Mouse (Mus musculus) adrenal gland, adult 2 months (tissue): ENCODE measurements around the gene Dlx3. TPM values are rescaled to one million over a fixed set of nuclear protein-coding genes. Genes with fewer than 3 reads are reported as not detected.
A peak's percentile ranks its signal among the peaks of the same experiment; 100 is the strongest.

Experiments
- DNase-seq: peaks from one replicate; pipeline ENCODE4 v3.0.0; 2021
- polyA plus RNA-seq: library from polyadenylated mRNA; depleted of rRNA; stranded (reverse); fragments of >200 nt; gene quantifications from 2 replicates; pipeline ENCODE4 v1.2.3, GENCODE M21; 2012; rRNA removed
- total RNA-seq, 2 experiments: library from RNA; stranded (reverse); gene quantifications; 2 replicates each; pipeline ENCODE4 v1.2.3; 2021

Gene Dlx3
- total and polyA plus RNA-seq, 3 experiments, result 0.03 to 0.10 TPM; not detected in 1

DNA sequence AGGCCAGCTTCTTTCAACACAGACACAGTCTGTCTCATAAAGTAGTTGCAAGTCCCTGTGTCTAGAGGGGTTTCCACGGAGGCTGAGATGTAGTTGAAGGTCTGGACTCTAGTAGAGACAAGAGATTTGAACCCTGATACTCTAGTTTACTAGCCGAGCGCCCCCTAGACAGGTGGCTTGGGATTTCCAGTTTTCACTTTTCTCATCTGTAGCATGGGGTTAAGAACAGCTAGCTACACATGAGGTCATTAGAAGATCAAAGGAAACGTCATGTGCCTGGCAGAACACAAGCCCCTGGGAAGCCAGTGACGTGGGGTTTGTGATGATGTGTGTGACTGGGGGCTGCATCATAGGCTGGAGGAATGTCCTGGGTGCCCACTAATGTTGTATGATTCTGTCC, 37.4 kb downstream of the Dlx3 start:
- DNase-seq, result no peak

DNA sequence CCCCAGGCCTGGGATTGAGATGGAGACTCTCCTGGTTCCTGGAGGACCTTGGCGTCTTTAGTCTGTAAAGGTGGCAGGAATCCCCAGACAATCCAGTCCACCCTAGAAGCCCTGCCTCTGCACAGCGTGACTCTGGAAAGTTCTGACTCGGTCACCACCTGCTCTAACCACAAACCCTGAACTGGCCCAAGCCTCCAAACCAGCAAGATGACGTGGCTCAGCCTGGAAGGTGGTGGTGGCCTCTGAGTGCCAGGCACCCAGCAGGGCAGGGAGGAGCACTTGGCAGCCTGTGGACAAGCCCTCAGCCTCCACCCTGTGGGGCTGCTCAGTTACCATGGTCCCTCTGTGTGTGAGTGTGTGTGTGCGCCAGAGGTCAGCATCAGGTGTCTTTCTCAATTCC, 38.0 kb downstream of the Dlx3 start:
- DNase-seq, result no peak

DNA sequence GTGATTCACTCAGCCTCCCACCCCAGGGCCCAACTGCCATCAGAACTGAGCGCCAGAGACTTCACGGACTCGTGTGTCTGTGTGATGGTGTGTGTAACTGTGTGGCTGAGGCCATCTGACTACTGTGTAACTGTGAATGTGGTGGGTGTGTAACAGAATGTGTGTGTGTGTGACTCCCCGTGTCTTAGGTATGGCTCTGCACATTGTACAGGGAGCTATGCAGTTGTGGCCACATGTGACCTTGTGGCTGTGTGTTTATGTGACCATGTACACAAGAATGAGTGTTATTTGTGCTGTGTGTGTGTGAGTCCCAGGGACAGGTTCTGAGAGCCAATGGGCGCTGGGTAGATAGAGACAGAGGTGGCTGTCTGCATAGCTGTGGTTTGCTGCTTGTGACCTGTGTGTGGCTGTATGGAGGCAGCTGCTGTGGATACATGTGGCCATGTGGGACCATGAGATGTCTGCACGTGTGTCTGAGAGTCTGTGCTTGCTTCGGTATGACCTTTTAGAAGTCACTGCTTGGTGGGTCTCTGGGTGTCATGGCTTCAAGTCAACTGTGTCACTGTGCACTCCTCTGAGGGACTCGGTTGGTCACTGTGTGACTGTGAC, 39.9 kb downstream of the Dlx3 start:
- no peak for DNase-seq

DNA sequence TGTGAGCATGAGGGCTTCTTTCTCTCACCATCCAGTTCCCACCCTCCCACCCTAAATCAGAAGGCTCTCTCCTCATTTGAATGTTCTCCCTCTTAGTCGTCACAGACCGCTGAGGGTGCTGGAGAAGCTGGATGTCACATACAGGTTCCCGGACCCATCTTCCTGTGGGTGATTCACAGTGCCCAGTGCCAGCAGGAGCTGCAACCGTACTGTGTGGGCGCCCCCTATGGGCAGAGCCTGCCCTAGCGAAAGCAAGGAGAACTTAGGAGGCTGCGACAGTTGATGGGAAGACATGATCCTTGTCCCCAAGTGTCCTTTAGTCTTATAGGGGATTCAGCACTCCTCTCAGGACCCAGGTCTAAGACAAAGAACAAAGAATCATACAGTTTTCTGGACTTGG, 40.8 kb downstream of the Dlx3 start:
- peak; percentile 13 for DNase-seq

DNA sequence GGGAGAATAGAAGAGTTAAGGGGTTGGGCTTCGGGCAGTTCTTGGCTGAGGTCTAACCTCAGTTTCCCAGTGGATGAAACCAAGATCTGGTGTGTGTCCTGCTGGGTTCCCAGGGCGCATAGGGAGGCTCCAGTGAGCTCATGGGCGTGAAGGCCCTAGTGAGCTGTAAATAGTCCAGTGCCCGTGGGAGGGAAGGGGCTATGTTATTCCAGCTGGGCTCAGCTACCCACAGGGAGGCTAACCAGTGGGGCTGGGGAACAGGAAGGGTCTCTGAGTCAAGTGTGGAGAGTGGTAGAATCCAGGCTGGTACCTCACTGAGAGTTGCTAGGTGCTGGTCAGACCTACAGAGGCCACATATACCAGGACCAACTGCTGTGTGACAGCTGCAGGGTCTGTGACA, 41.8 kb downstream of the Dlx3 start:
- DNase-seq, result no peak

DNA sequence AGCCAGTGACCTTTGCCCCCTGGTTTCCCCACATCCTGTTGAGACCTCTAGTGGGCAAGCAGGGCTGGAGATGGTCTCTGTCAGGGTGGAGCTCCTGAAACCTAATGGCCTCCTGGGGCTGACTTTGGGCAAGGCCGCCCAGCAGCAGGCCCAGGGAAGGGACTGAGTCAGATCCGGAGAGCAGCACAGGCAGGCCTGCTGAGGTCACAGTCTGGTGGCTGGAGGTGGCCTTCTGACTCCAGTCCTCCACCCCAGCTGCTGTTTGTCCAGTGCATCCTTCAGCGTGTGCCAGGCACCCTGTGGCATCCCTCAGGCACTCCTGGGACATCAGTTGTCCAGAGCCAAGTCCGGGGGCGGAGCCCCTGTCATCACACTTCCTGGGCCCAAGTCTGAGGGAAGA, 45.9 kb downstream of the Dlx3 start:
- DNase-seq, result peak; percentile 62

Other genes starting within 250 kb of the Dlx3 start
- 10 to 100 TPM; 34.5 to 82.8 TPM for gene Col1a1, start 183.9 kb upstream of the Dlx3 start, total RNA-seq
- 40.1 and 42.9 TPM in 2 replicates for gene Col1a1, start 183.9 kb upstream of the Dlx3 start, polyA plus RNA-seq
- gene Hils1, start 152.5 kb upstream of the Dlx3 start, total RNA-seq, result not detected
- not detected in 2 replicates for gene Hils1, start 152.5 kb upstream of the Dlx3 start, polyA plus RNA-seq
- gene Sgca, start 143.8 kb upstream of the Dlx3 start, total RNA-seq, result not detected
- gene Sgca, start 143.8 kb upstream of the Dlx3 start, polyA plus RNA-seq, result 0.79 and 0.95 TPM in 2 replicates
- gene Ppp1r9b, start 129.1 kb upstream of the Dlx3 start, total RNA-seq, result 100 to 1,000 TPM; 101 to 148 TPM
- gene Ppp1r9b, start 129.1 kb upstream of the Dlx3 start, polyA plus RNA-seq, result 61.6 and 64.6 TPM in 2 replicates
- gene Samd14, start 110.2 kb upstream of the Dlx3 start, total RNA-seq, result 1 to 10 TPM; 2.5 to 4.5 TPM
- gene Samd14, start 110.2 kb upstream of the Dlx3 start, polyA plus RNA-seq, result 12.9 and 13.5 TPM in 2 replicates
- 100 to 1,000 TPM in 1 of 2 experiments, 10 to 100 TPM in 1; 92.9 to 112 TPM for gene Pdk2, start 78.8 kb upstream of the Dlx3 start, total RNA-seq
- gene Pdk2, start 78.8 kb upstream of the Dlx3 start, polyA plus RNA-seq, result 114 and 118 TPM in 2 replicates
- gene Itga3, start 43.3 kb upstream of the Dlx3 start, total RNA-seq, result 10 to 100 TPM; 37.8 to 54.0 TPM
- gene Itga3, start 43.3 kb upstream of the Dlx3 start, polyA plus RNA-seq, result 47.2 and 49.0 TPM in 2 replicates
- gene Dlx4, start 26.1 kb downstream of the Dlx3 start, total RNA-seq, result under 1 TPM in 1 of 2 experiments, not detected in 1; 0.21 TPM
- 0.17 and 0.25 TPM in 2 replicates for gene Dlx4, start 26.1 kb downstream of the Dlx3 start, polyA plus RNA-seq
- not detected for gene Tac4, start 141.4 kb downstream of the Dlx3 start, total RNA-seq
- gene Tac4, start 141.4 kb downstream of the Dlx3 start, polyA plus RNA-seq, result not detected in 2 replicates
- gene Kat7, start 190.1 kb downstream of the Dlx3 start, total RNA-seq, result 10 to 100 TPM; 51.7 to 64.2 TPM
- 21.5 and 23.8 TPM in 2 replicates for gene Kat7, start 190.1 kb downstream of the Dlx3 start, polyA plus RNA-seq
- gene Fam117a, start 216.9 kb downstream of the Dlx3 start, total RNA-seq, result 10 to 100 TPM; 16.6 to 20.9 TPM
- gene Fam117a, start 216.9 kb downstream of the Dlx3 start, polyA plus RNA-seq, result 27.0 and 37.1 TPM in 2 replicates